Mouse (Mus musculus): ENCODE measurements around the gene Rab19. TPM values are rescaled to one million over a fixed set of nuclear protein-coding genes. Genes with fewer than 3 reads are reported as not detected.

Gene Rab19
- polyA plus RNA-seq, 1 experiment = not detected

GRCm38 (mm10) chr6:39420867-39421266, 39.9 kb downstream of the Rab19 start:
- peaks cover 3% of the 10 kb centered on the region; the same call in 1 of the 2 replicates for H3K4me1 ChIP-seq (ENCODE audit: control insufficient read depth, insufficient read depth, low read length)
- no peak overlapping the region for H3K4me3 ChIP-seq (ENCODE audit: insufficient read depth, low read depth, low read length)
- no peak overlapping the region for H3K27ac ChIP-seq (ENCODE audit: insufficient read depth, low read depth, low read length)
- TF ChIP-seq POLR2A (IDR thresholded peaks at IDR 0.05; ENCODE audit: insufficient read depth, low read depth, low read length) = no peak
- no peak for TF ChIP-seq CTCF (IDR thresholded peaks at IDR 0.05; ENCODE audit: insufficient read depth, low read depth, low read length)
- WGBS = 66% methylated on average over 4 of the region's 4 CpGs

DNA sequence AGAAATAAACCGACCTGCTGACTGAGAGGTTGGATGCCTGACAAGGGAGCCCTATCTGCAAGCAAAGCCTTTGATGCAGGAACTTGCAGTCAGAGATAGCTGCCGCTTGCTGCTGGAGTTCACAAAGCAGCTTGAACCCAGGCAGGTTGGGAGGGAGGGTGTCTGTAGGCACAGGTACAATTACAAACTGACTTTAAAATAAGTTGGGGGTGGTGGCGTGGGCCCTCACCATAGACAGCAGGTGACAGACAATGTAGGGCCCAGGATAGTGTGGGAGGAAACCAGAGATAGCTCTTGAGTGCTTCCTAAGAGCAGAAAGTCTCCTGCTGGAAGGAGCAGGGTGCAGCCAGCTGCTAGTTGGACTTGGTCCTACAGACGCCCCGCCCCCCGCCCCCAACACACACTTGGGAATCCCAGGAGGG, 42.2 kb downstream of the Rab19 start:
- no peak overlapping the region for H3K27ac ChIP-seq (ENCODE audit: insufficient read depth, low read depth, low read length)
- 76% methylated on average over 6 of the region's 6 CpGs for WGBS
- peaks cover 3% of the 10 kb centered on the region; the same call in 1 of the 2 replicates for H3K4me1 ChIP-seq (ENCODE audit: control insufficient read depth, insufficient read depth, low read length)
- H3K4me3 ChIP-seq (ENCODE audit: insufficient read depth, low read depth, low read length) = no peak overlapping the region
- no peak for TF ChIP-seq CTCF (IDR thresholded peaks at IDR 0.05; ENCODE audit: insufficient read depth, low read depth, low read length)
- no peak for TF ChIP-seq POLR2A (IDR thresholded peaks at IDR 0.05; ENCODE audit: insufficient read depth, low read depth, low read length)

- H3K4me1 ChIP-seq (ENCODE audit: control insufficient read depth, insufficient read depth, low read length) = peaks cover 3% of the 10 kb centered on the region; the same call in 1 of the 2 replicates
- 89% methylated on average over 7 of the region's 7 CpGs for WGBS
- no peak for TF ChIP-seq POLR2A (IDR thresholded peaks at IDR 0.05; ENCODE audit: insufficient read depth, low read depth, low read length)
- no peak for TF ChIP-seq CTCF (IDR thresholded peaks at IDR 0.05; ENCODE audit: insufficient read depth, low read depth, low read length)
- H3K4me3 ChIP-seq (ENCODE audit: insufficient read depth, low read depth, low read length) = no peak overlapping the region
- H3K27ac ChIP-seq (ENCODE audit: insufficient read depth, low read depth, low read length) = no peak overlapping the region
Measured at GRCm38 (mm10) chr6:39423686-39424085, 42.7 kb downstream of the Rab19 start.

- WGBS = 92% methylated on average over 2 of the region's 2 CpGs
- no peak for TF ChIP-seq CTCF (IDR thresholded peaks at IDR 0.05; ENCODE audit: insufficient read depth, low read depth, low read length)
- no peak for TF ChIP-seq POLR2A (IDR thresholded peaks at IDR 0.05; ENCODE audit: insufficient read depth, low read depth, low read length)
- peaks cover 3% of the 10 kb centered on the region; the same call in 1 of the 2 replicates for H3K4me1 ChIP-seq (ENCODE audit: control insufficient read depth, insufficient read depth, low read length)
- no peak overlapping the region for H3K27ac ChIP-seq (ENCODE audit: insufficient read depth, low read depth, low read length)
- H3K4me3 ChIP-seq (ENCODE audit: insufficient read depth, low read depth, low read length) = no peak overlapping the region
Measured at GRCm38 (mm10) chr6:39425181-39425580, 44.2 kb downstream of the Rab19 start.

- 91% methylated on average over 4 of the region's 4 CpGs for WGBS
- H3K27ac ChIP-seq (ENCODE audit: insufficient read depth, low read depth, low read length) = no peak overlapping the region
- TF ChIP-seq POLR2A (IDR thresholded peaks at IDR 0.05; ENCODE audit: insufficient read depth, low read depth, low read length) (no peak), CTCF (IDR thresholded peaks at IDR 0.05; ENCODE audit: insufficient read depth, low read depth, low read length) (no peak)
- no peaks in the 10 kb centered on the region for H3K4me1 ChIP-seq (ENCODE audit: control insufficient read depth, insufficient read depth, low read length)
- no peak overlapping the region for H3K4me3 ChIP-seq (ENCODE audit: insufficient read depth, low read depth, low read length)
Measured at GRCm38 (mm10) chr6:39426725-39427124, 45.8 kb downstream of the Rab19 start.

DNA sequence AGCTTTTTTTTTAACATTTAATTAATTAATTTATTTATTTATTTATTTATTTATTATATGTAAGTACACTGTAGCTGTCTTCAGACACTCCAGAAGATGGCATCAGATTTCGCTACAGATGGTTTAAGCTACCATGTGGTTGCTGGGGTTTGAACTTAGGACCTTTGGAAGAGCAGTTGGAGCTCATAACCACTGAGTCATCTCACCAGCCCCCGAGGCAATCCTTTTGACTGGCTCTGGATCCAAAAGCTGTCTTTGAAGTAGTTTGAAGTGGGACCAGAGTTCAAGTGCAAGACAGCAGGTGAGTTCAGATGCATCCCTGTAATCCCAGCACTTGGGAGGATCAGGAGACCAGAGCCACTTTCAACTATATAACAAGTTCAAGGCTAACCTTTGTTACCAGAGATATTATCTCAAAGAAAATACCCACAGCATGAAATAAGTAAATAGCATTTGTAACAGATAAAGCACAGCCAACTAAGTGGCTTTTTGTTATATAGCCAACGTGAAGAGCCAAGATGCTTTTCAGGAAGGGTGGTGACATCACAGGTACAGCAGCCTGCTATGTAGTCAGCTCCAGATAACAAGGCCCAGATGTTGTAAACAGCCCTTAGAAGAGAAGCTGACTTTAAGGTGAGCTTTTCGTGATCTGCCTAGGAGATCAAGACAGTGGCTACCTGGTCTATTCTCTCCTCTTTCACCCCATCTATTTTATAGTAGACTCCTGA, 46.5 kb downstream of the Rab19 start:
- WGBS = 87% methylated on average over 4 of the region's 4 CpGs
- TF ChIP-seq POLR2A (IDR thresholded peaks at IDR 0.05; ENCODE audit: insufficient read depth, low read depth, low read length) = no peak
- TF ChIP-seq CTCF (IDR thresholded peaks at IDR 0.05; ENCODE audit: insufficient read depth, low read depth, low read length) = no peak
- Histone ChIP-seq H3K4me3 (ENCODE audit: insufficient read depth, low read depth, low read length) (no peak overlapping the region), H3K27ac (ENCODE audit: insufficient read depth, low read depth, low read length) (no peak overlapping the region), H3K4me1 (ENCODE audit: control insufficient read depth, insufficient read depth, low read length) (no peaks in the 10 kb centered on the region)

DNA sequence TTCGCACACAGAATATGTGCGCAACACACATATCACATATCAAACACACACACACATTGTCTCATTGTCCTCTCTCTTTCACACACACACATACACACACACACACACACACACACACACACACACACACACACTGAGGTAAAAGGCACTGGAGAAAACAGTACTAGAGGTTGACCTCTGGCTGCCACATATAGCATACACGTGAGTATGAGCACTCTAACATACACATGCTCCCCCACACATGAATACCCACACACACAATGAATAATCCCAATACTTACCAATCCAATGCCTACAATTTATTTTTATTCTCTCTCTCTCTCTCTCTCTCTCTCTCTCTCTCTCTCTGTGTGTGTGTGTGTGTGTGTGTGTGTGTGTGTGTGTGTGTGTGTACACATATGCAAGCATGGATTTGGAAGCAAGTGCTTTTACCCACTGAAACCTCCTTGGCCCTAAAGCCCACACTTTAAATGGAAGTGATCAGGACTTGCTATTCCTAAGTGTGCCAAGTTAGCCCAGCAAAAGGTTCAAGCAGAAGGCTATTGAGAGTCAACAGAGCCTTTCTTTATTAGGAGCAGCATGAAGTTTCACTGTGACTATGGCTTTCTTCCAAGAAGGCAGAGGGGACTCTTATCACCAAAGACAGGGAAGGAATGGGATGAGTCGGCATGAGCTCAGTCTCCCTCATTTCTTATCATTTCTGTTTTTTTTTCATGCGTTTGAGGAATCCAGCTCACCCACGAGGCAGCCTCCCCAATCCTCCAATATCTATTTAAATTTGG, 48.2 kb downstream of the Rab19 start:
- 64% methylated on average over 6 of the region's 6 CpGs for WGBS
- H3K4me3 ChIP-seq (ENCODE audit: insufficient read depth, low read depth, low read length) = no peak overlapping the region
- no peaks in the 10 kb centered on the region for H3K4me1 ChIP-seq (ENCODE audit: control insufficient read depth, insufficient read depth, low read length)
- no peak overlapping the region for H3K27ac ChIP-seq (ENCODE audit: insufficient read depth, low read depth, low read length)
- TF ChIP-seq CTCF (IDR thresholded peaks at IDR 0.05; ENCODE audit: insufficient read depth, low read depth, low read length) (no peak), POLR2A (IDR thresholded peaks at IDR 0.05; ENCODE audit: insufficient read depth, low read depth, low read length) (no peak)

DNA sequence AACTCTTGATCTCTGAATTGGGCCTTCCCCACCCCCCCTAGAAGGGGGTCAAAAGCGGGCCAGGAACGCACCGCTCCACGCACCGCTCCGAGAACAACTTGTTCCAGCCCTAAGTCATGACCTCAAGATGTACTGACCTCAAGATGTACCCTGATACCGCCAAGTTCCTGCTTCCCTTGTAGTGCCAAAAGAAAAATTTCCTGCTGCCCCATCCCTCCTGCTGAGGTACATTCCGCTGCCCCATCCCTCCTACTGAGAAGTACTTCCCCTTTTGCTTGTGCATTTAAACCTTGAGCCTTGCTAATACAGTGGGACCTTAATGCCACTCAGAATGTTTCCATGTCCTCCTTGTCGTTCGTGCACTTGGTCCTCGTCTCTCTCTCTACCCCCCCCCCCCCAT, 49.7 kb downstream of the Rab19 start:
- no peak overlapping the region for H3K4me3 ChIP-seq (ENCODE audit: insufficient read depth, low read depth, low read length)
- 78% methylated on average over 11 of the region's 11 CpGs for WGBS
- no peak overlapping the region for H3K27ac ChIP-seq (ENCODE audit: insufficient read depth, low read depth, low read length)
- TF ChIP-seq CTCF (IDR thresholded peaks at IDR 0.05; ENCODE audit: insufficient read depth, low read depth, low read length) (no peak), POLR2A (IDR thresholded peaks at IDR 0.05; ENCODE audit: insufficient read depth, low read depth, low read length) (no peak)
- H3K4me1 ChIP-seq (ENCODE audit: control insufficient read depth, insufficient read depth, low read length) = no peaks in the 10 kb centered on the region

- 90% methylated on average over 4 of the region's 4 CpGs for WGBS
Measured at GRCm38 (mm10) chr6:39433174-39433573, 52.2 kb downstream of the Rab19 start.

More at GRCm38 (mm10) chr6:39433174-39433573, 52.2 kb downstream of the Rab19 start:
- Histone ChIP-seq H3K4me3 (ENCODE audit: insufficient read depth, low read depth, low read length) (no peak overlapping the region), H3K27ac (ENCODE audit: insufficient read depth, low read depth, low read length) (no peak overlapping the region), H3K4me1 (ENCODE audit: control insufficient read depth, insufficient read depth, low read length) (no peaks in the 10 kb centered on the region)
- TF ChIP-seq CTCF (IDR thresholded peaks at IDR 0.05; ENCODE audit: insufficient read depth, low read depth, low read length) (no peak), POLR2A (IDR thresholded peaks at IDR 0.05; ENCODE audit: insufficient read depth, low read depth, low read length) (no peak)
